Mouse (Mus musculus) cerebellum, postnatal 14 days (tissue): ENCODE data around the gene Kiss1.

Experiments
- DNase-seq, 2 experiments: peaks; one replicate each; pipeline ENCODE4 v3.0.0; 2021; ENCODE audit warnings: mixed read lengths in 2 of 2

Kiss1 gene

DNA sequence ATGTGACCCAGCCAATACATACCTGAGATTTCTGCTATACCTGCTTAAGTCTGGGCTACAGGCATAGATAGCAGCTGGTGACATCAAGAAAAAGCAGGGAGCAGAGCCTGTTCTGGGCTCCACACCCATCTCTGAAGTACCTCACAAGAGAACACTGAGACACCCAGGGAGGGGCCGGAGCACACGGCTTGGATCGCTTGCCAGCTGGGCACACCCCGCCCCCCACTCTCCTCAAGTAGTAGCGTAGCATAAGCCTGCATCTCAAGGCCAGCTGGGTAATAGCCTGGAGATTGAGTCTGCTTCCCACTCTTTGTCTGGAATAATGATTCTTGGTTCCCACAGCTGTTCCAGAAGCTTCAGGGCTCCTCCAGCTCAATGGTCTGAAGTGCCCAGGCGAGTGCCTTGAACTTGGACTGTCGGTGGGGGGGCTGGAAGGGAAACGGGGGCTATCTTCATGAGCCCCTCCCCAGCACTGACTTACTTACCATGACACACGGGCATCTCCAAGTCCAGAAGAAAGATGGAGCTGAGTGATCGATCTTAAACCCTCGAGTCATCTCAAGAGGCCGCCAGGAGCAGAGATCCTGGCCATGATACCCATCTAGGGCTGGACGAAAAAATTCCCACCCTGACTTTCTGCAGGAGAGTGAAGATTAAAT is at the start of gene Kiss1:
Gene Kiss1 (plus strand): TSS at position 609 of the 659 bp plus-strand sequence.
- DNase-seq: no peak

DNA sequence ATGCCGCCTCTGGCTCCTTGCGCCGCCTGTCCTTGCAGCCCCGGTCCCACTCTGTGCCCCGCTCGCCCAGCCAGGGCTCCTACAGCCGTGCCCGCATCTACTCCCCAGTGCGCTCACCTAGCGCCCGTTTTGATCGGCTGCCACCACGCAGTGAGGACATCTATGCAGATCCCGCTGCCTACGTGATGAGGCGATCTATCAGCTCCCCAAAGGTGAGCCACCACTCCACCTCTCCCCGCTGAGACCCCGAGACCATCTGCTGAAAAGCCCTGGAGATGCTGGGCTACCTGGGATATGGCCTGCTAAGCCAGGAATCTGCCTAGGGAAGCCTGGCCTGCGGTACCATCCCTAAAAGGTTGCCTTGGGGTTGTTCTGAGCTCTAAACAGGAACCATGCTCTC is 47.5 kb upstream of the Kiss1 start:
- DNase-seq: no peak

DNA sequence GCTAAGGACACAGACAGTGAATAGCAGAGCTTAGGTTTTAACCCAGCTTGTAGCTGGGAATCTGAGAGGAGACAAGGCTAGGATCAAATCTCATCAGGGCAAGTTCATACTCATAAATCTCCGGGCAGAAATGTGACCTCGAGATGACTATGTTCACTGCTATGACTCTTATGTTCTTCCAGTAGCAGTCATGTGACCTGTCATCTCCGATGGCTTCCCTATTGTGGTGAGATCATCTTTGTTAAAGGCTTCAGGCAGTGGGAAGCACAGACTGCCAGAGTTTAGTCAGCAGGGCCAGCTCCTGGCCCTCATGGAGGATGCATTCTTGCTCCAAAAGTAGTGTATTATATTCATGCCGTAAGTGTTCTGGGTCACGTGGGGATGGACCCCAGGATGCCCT is 44.7 kb upstream of the Kiss1 start:
- no peak for DNase-seq

DNA sequence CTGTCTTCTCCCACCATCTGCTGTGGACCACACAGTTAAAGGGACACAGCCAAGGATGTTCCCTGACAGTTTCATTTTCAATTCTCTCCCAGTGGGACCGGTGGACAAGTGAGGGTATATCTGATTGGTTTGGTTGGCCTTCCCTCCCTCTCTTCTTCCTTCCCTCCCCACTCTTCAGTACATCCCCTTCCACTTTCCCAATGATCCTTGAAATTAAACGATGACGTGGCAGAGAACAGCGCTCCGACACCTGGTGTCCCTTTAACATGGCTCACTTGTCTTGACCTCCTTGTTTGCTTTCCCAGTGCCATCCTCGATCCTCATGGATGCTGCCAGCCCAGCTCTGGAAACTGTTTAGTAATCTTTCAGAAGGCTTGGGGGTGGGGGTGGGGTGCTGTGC is 43.1 kb upstream of the Kiss1 start:
- DNase-seq: peak in 1 of 2 experiments; percentile 41

DNA sequence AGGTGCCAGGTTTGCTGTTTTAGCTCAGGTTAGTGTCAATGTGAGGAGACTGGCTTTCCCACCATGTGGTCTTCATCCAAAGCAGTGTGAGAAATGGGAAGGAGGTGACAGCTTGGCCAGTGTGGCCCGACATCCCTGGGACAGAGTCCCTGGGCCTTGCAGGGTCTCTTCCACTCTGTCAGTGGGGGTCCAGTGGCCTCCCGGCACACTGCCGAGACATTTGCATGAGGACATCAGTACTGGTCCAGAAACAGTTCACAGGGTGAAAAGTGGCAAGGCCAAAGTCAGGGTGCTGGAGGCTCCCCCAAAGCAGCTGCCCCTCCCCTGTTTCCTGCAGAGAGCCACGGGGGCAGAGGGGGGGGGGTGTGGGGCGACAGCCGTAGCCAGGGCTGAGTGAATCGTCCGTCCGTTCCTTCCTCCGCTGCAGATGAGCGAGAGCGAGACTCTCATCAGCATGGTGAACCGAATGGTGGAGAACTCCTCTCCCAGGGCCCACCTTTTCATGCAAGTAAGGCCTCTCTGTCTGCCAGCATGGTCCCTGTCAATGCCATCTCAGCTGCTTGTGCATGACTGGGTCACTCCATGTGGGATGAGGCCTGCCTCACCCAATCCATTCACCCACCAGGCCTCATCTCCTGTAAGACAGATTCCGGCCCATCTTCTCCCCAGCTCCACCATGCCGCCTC is 42.6 kb upstream of the Kiss1 start:
- peak; percentile 32 to 55 for DNase-seq

DNA sequence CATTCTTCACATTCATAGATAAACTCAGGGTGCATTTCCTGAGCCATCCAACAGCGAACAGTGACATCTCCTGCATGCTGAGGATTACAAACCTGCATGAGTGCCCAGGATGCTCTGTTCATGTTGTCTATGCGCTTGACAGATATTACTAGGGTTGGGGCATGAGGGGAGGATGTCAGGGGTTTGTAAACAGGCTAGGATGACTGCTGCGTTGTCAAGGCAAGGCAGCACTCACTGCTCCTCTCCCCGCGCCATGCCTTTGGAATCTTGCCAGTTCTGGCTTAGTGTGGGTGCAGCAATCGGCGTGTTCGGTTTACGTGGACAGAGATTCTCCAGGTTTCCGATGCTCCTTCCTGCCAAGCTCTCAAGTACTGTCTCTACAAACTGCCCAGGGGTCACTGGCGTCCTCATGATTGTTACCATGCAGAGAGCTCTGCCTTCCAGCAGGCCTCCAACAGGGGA is 42.0 kb upstream of the Kiss1 start:
- peak; percentile 55 to 57 for DNase-seq

DNA sequence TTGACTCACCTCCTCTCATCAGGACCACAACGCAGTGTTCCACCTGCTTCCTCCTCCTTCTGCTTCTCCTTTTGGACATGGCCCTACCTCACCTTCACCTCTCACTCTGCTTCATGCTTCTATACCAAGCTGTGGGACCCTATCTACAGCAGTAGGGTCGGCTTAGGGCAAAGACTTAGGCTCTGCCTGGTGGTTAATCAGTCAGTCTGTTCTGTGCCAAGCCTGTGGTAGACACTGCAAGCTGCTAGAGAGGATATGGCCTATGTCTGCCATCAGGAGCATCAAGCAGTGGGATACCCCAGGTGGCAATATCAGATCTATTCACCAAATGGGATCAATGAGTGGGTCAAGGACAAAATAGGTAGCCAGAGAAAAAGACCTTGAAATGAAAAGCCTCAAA is 41.1 kb upstream of the Kiss1 start:
- DNase-seq: no peak

DNA sequence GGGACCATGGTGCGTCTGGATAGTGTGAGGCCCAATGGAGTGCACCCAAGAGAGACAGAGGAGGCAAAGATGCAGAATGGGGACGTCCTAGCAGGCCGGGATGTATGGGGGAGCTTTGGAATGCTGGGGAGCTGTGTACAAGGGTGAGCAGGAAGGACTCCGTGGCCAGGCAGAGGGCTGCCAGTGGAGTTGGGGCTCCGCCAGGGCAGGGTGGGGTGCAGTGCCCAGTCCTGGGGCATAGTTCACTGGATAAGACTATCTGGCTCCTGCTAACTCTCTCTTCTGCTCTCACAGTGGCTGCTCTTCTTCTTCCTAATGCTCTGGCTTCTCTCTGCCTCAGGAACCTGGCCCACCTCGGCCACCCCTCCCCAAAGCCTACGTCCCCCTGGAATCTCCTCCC is 35.8 kb upstream of the Kiss1 start:
- no peak for DNase-seq

DNA sequence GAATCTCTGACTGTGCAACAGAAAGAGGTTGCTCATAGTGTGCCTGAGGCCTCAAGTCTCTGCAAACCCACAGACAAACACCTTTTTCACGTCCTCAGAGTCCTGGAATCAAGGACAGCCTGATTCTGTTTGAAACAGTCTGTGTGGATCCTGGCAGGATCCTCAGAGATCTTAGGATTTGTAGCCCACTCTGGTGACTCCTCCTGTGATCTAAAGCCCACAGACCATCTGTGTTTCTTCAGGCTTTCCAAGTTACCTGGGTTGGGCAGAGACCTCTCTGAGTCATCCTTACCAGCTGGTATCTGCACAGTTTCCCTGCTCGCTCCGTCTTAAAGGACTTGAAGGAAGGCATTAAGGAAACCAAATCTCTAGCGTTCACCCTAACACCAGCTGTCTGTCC is 34.6 kb upstream of the Kiss1 start:
- no peak for DNase-seq

DNA sequence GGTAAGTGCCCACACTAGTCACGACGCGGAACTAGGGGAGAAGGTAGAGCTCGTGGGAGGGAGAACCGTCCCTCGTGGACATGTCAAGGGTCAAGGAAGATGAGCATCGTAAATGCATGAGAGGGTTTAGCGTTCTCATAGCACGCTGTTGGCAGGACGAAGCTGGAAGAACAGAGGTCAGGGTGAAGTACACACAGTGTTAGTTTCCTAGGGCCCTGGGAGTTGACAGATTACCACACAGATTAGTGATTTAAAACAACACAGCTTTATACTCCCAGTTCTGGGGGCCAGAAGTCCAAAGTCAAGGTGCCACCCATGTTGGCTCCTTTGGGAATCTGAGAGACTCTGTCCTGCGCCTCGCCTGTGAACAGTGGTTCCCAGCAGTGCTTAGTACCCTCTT is 33.8 kb upstream of the Kiss1 start:
- DNase-seq: no peak

DNA sequence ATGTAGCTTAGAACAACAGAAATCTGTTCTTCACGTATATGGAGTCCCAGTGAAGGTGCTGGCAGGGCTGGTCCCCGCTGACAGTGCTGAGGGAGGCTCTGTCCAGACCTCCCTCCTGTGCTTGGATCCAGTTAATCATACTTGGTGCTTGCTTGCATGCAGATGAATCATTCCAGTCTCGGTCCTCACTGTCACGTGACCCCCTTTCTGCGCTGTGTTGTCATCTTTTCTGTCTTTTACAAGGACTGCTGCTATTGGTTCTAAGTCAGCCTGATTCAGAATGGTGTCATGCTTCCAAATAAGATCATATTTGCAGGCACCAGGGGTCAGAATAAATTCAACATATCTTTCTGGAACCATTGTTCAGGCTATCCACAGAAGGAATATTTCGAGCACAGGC is 29.8 kb upstream of the Kiss1 start:
- DNase-seq: no peak

DNA sequence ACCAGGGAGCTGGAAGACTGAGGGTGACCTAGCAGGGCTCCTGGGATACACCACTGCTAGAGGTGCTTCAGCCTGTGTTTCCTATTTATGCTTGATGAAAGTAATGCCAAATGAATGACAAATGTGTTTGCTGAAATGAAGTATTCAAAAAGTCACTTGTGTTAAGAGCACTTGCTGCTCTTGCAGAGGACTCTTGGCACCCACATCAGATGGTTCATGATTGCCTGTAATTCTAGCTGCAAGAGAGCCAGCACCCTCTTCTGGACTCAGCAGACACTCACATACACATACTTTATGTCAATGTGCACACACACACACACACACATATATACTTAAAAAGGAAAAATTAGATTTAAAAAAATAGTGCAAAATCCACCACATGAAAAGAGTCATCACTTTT is 29.1 kb upstream of the Kiss1 start:
- no peak for DNase-seq

DNA sequence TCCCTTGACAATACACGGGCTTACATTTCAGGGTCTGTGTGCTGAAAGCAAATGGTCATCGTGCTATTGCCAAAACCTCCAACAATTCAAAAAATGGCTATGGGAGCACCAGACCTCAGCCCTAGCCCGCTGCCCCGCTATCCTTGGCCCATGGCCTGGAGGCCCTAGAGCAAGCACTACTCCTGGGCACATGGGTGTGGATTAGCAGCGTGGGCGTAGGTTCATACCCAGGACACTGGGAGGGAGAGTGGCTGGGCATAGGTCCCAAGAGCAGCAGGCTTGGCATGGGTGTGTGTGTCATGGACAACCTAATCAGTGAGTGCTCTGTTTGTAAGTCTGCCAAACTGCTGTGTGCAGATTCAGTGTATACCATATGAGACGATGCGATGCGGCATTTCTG is 25.3 kb upstream of the Kiss1 start:
- DNase-seq: peak; percentile 90 to 94

DNA sequence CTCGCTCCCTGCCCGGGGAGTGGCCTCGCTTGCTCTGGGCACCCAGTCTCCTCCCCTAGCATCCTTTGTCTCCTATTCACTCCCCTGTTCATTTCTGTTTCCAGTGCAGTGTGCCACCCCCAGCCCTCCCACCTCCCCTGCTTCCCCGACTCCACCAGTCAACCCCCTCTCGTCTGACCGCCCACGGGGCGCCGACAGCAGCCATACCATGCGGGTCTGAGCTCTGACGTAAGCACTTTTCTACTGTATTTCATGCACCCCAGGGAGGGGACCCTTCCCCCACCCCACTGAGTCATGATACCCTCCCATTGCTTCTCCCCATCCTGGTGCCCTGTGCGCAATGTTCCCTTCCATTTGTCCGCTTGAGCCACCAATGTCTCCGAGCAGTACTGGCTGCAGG is 22.9 kb upstream of the Kiss1 start:
- DNase-seq: no peak

DNA sequence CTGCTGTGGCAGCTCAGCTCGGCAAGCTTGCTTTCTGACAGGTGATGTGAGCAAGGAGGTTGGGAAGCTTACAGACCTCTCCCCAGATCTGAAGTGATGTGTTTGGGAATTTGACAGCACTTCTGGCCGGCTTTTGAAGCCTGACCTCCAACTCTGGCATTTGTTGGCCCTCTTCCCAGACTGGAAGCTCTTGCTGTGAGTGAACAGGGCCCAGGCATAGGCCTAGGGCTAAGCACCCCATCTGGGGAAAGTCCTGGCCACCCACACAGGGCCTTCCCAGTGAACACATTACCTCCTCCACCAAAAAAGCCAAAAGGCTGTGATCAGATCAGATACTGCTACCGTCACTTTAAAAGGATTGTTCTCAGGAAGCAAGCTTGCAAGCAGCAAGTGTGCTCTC is 19.1 kb upstream of the Kiss1 start:
- peak; percentile 40 to 48 for DNase-seq

DNA sequence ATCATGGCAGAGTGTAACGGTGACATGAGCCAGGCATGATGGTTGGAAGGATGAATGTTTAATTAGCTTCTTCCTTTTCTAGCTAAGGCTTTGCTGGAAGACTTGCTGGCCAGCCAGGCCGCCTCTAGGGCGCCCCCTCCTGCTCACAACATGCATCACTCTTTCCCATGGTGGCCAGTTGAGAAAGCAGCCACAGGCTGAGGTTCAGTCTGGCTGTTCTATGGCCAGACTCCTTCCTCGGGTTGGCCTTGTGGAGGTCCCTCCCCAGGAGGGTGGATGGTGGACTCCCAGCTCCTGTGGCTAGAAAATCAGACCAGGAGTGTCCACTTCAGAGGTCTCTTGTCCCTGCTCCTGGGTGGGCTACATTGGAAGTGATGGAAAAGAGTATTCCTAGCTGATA is 14.8 kb upstream of the Kiss1 start:
- DNase-seq: peak; percentile 91

DNA sequence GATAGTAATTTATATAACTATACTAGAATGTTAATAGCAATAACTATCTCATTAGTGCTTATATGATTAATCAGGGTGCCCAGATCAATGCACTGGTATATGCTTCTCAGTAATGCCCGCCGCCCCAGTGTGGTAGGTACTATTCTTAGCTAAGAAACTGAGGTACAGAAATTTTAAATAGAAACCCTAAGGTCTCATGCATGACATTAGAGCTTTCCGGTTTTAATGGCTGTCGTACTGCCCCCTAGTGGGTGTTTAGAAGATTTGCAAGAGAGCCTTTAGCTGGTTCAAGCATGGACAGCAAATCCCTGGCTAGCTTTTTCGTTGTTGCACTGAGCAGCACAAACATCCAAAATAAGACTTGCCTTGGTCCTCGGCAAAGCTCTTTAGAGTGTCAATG is 14.4 kb upstream of the Kiss1 start:
- peak; percentile 65 to 80 for DNase-seq

DNA sequence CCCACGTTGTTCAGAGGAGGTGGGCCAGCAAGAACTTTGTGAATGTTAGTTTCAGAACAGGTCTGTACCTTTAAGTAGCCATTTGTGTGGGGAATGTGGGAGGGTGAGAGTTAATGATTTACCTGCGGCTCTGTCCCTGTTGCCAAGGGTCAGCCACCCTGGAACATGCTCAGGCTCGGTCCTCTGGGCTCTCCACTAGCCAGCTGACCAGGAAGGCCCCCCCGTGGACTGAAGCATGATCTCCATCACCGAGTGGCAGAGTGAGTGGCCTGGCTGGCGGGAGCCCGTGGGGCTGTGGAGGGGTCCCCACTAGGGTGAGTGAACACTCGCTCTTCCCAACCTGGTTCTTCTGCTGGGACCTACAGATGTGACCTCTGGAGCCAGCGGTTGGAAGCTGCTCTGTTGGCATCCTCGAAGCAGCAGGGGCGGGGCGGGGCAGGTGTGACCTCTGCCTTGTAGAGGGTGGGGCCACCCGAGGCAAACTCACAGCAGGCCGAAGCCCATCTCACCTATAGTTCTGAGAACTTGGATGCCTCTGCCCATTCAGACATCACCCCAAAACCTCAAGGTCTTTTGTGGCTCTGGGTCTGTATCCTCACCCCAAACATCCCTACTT is 11.9 kb upstream of the Kiss1 start, which contains the start of gene Golt1a:
Gene Golt1a (plus strand): TSS at position 149 of the 616 bp plus-strand sequence.
- no peak for DNase-seq

DNA sequence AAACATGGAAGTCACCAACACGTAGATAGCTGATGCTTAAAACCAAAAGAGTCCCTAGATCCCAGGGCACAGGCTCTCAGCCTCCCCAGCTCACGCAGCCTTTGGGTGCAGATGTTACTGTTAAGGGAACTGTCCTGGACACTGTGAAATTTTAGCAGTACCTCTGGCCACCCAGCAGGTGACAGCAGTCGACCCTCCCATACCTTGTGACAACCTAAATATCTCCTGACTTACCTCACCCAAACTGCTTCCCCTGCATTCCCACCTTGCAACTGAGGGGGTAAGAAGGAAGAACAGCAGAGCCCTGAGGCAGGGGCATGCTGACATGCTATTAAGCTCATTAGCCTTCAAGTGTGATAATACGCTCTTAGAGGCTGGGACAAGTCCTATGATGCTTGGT is 10.4 kb upstream of the Kiss1 start:
- no peak for DNase-seq

DNA sequence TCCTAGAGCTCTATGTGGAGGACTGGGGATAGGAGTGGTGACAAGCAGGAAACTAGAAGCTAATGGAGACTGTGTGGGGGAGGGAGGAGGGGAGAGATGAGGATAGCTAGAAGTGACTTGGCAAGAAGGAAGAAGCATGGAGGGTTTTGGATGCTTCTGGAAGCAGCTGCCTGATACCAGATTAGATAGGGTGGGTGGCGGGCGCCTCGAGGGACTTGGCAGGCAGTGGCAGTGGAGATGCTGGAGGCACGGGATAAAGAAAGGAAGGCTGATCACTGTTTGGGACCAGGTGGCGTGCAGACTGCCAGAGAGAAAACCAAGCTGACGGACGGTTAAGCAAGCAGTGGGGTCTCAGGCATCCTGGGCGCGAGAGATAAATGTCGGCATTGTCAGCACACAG is 9.7 kb upstream of the Kiss1 start:
- DNase-seq: peak; percentile 51 to 67

DNA sequence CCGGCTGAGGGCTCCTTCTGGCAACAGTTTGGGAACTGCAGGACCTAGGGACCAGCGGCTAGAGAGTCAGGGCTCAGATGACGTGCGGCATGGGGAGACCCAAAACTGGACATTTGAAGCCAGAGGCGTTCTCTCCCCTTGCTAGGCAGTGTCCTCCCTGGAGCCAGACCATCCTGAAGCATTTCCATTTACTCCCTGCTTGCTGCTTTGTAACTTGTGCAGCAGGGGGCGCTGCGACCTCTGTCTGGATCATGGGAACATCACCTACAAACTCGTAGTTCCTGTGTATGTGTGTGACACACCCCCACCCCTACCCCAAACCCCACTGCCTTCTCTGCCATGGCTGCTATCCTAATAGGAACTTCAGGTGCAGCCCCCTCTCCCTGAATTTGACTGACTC is 7.3 kb upstream of the Kiss1 start:
- peak; percentile 63 to 82 for DNase-seq

DNA sequence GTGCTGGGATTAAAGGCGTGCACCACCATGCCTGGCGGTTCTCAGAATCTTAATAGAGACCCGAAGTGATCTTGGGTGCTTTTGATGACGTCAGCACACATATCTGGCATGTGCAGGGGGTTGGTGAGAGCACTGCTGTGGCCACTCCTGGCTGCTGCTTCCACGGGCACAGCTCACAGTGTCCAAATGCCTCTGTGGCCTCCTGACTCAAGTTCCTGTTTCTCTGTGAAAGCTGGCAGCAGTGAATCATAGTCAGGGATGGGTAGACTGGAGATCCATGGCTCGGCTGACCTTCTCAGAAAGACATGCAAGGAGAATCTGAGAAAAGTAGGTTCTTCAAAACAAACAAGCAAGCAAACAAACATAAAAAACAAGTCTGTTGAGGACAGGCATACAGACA is 5.9 kb upstream of the Kiss1 start:
- DNase-seq: no peak

DNA sequence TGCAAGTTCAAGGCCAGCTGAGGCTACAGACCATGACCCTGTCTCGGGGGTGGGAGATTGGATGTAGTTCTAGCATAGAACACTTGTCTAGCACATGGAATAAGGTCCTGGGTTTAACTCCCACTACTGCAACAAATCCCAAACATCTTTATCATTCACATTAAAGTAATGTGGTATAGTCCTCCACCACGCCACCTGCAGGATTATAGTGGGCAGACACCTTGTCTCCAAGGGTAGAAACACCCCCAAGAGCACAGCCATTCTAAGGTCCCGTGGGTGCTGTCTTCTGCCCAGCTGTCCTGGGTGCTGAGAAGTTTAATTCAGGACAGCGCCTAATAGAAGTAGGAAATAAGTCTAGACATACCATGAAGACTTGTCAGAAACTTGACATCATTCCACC is 5.1 kb upstream of the Kiss1 start:
- DNase-seq: no peak

DNA sequence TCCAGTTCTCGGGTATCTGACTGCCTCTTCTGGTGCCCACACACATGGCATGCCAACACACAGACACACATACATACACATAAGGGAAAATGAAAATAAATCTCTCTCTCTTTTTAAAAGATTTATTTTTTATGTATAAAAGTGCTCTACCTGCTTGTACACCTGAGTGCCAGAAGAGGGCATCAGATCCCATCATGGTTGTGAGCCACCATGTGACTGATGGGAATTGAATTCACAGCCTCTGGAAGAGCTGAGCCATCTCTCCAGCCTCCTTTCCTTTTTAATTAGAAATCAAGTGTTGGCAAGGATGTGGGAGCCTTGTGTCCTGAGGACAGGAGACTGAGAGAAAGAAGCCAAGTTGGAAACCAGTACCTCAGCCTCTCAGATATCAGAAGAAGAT is 4.5 kb upstream of the Kiss1 start:
- no peak for DNase-seq
